Mouse (Mus musculus) erythroblast, embryonic 14.5 days (primary cell): ENCODE data around the gene Rbms3. TPM values are rescaled to one million over a fixed set of nuclear protein-coding genes. Genes with fewer than 3 reads are reported as not detected.

Source experiments
- H3K27me3 ChIP-seq: 2 replicates; pipeline ENCODE4 v1.6.1; 2012; ENCODE audit warnings: inconsistent platforms; ENCODE audit not compliant: control insufficient read depth
- H3K36me3 ChIP-seq: 2 replicates; pipeline ENCODE4 v1.6.1; 2012; ENCODE audit warnings: mild to moderate bottlenecking, inconsistent platforms; ENCODE audit not compliant: control insufficient read depth
- H3K4me1 ChIP-seq: 2 replicates; pipeline ENCODE4 v1.6.1; 2012; ENCODE audit warnings: inconsistent platforms; ENCODE audit not compliant: control insufficient read depth
- H3K4me3 ChIP-seq: replicated peaks from 2 replicates; pipeline ENCODE3; 2012; ENCODE audit warnings: moderate library complexity, mild to moderate bottlenecking, inconsistent platforms
- H3K9me3 ChIP-seq: 2 replicates; pipeline ENCODE4 v1.6.1; 2012; ENCODE audit warnings: low read length, inconsistent platforms, mixed read lengths; ENCODE audit not compliant: control insufficient read depth
- GATA1 ChIP-seq: IDR thresholded peaks from 2 replicates; pipeline ENCODE4 v1.6.1; 2012; ENCODE audit warnings: low read length, inconsistent platforms, mixed read lengths
- TAL1 ChIP-seq: IDR thresholded peaks from 3 replicates; pipeline ENCODE4 v1.6.1; 2012; ENCODE audit warnings: low read length, inconsistent platforms, mixed read lengths
- polyA plus RNA-seq: library from polyadenylated mRNA; stranded (reverse); fragments of >175 nt; gene quantifications from 2 replicates; pipeline ENCODE4 v1.2.3, GENCODE M21; 2012

Gene Rbms3
- not detected in 2 replicates for polyA plus RNA-seq

DNA sequence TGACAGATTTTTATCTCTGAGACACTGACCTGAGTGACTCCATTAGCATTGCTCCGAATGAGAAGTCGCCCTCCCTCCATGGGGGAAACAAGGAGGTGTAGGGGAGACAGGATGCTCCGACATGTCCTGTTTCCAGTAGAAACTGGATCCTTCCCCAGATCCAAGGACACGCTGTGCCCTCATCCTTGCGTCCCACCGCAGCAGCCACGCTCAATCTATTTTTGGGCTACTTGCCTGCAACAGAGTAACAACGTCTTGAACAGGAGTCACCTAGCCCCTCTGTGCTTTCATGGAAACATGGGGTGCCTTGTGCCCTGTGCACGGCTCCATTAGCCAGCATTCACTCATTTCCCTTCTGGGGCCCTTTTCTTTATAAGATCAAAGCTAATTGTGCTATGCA is at the start of gene Rbms3:
TSS of gene Rbms3 (minus strand) at position 143 of the 400 bp plus-strand sequence.
- H3K36me3 ChIP-seq = no peaks in the 10 kb centered on the region
- no peaks in the 10 kb centered on the region for H3K4me1 ChIP-seq
- no peaks in the 10 kb centered on the region for H3K27me3 ChIP-seq
- TF ChIP-seq GATA1 (no peak), TAL1 (no peak)
- no peak within 1 kb of the TSS for H3K4me3 ChIP-seq
- peaks cover 36% of the 10 kb centered on the region for H3K9me3 ChIP-seq

GRCm38 (mm10) chr9:117673311-117673710 is 43.6 kb upstream of the Rbms3 start:
- TF ChIP-seq TAL1 (no peak), GATA1 (no peak)
- no peaks in the 10 kb centered on the region for H3K4me1 ChIP-seq
- H3K9me3 ChIP-seq = peaks cover 42% of the 10 kb centered on the region
- H3K27me3 ChIP-seq = no peaks in the 10 kb centered on the region
- H3K4me3 ChIP-seq = no peak overlapping the region
- no peaks in the 10 kb centered on the region for H3K36me3 ChIP-seq

DNA sequence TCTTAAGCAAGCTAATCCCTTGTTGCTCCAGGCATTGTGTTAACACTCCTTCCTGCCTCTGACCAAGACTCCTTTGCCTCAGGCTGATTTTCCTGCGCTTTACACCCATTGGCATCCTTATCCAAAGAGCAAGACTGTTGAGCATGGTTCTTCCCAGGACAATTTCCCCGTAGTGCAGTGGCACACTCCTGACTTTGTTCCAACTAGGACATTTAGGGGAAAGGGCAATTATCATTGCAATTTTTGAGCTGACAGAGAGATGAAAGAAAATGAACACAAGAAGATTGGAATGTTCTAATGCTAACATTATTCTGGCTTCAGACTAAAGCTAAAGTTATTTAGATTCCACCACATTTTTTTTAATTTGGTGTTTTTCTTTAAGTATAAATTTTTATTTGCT is 24.9 kb upstream of the Rbms3 start:
- Histone ChIP-seq H3K9me3 (peaks cover 27% of the 10 kb centered on the region), H3K4me3 (no peak overlapping the region), H3K4me1 (no peaks in the 10 kb centered on the region), H3K27me3 (no peaks in the 10 kb centered on the region), H3K36me3 (no peaks in the 10 kb centered on the region)
- TF ChIP-seq TAL1 (no peak), GATA1 (no peak)

GRCm38 (mm10) chr9:117653641-117654040 is 23.9 kb upstream of the Rbms3 start:
- H3K9me3 ChIP-seq = peaks cover 27% of the 10 kb centered on the region
- H3K27me3 ChIP-seq = no peaks in the 10 kb centered on the region
- H3K4me1 ChIP-seq = no peaks in the 10 kb centered on the region
- TF ChIP-seq TAL1 = no peak
- TF ChIP-seq GATA1 = no peak
- H3K36me3 ChIP-seq = no peaks in the 10 kb centered on the region
- H3K4me3 ChIP-seq = no peak overlapping the region

- peaks cover 27% of the 10 kb centered on the region for H3K9me3 ChIP-seq
- no peaks in the 10 kb centered on the region for H3K27me3 ChIP-seq
- TF ChIP-seq TAL1 (no peak), GATA1 (no peak)
- no peaks in the 10 kb centered on the region for H3K36me3 ChIP-seq
- no peak overlapping the region for H3K4me3 ChIP-seq
- H3K4me1 ChIP-seq = no peaks in the 10 kb centered on the region
Observed at GRCm38 (mm10) chr9:117646131-117646530, 16.4 kb upstream of the Rbms3 start.

- H3K27me3 ChIP-seq = no peaks in the 10 kb centered on the region
- TF ChIP-seq TAL1 (no peak), GATA1 (no peak)
- no peaks in the 10 kb centered on the region for H3K4me1 ChIP-seq
- no peak overlapping the region for H3K4me3 ChIP-seq
- H3K9me3 ChIP-seq = peaks cover 38% of the 10 kb centered on the region
- no peaks in the 10 kb centered on the region for H3K36me3 ChIP-seq
Observed at GRCm38 (mm10) chr9:117641090-117641782, 11.5 kb upstream of the Rbms3 start.

- Histone ChIP-seq H3K4me3 (no peak overlapping the region), H3K9me3 (peaks cover 39% of the 10 kb centered on the region)
- TF ChIP-seq TAL1 = no peak
- TF ChIP-seq GATA1 = no peak
Observed at GRCm38 (mm10) chr9:117638623-117639185, 9.0 kb upstream of the Rbms3 start.

GRCm38 (mm10) chr9:117636492-117636891 is 6.8 kb upstream of the Rbms3 start:
- no peaks in the 10 kb centered on the region for H3K27me3 ChIP-seq
- peaks cover 46% of the 10 kb centered on the region for H3K9me3 ChIP-seq
- no peaks in the 10 kb centered on the region for H3K4me1 ChIP-seq
- H3K36me3 ChIP-seq = no peaks in the 10 kb centered on the region
- TF ChIP-seq TAL1 = no peak
- no peak for TF ChIP-seq GATA1
- no peak overlapping the region for H3K4me3 ChIP-seq

More at GRCm38 (mm10) chr9:117638623-117639185, 9.0 kb upstream of the Rbms3 start:
- Histone ChIP-seq H3K36me3 (no peaks in the 10 kb centered on the region), H3K4me1 (no peaks in the 10 kb centered on the region), H3K27me3 (no peaks in the 10 kb centered on the region)

- Histone ChIP-seq H3K4me1 (no peaks in the 10 kb centered on the region), H3K36me3 (no peaks in the 10 kb centered on the region), H3K4me3 (no peak overlapping the region), H3K9me3 (peaks cover 40% of the 10 kb centered on the region), H3K27me3 (no peaks in the 10 kb centered on the region)
- no peak for TF ChIP-seq TAL1
- no peak for TF ChIP-seq GATA1
Observed at GRCm38 (mm10) chr9:117627173-117627572, 2.5 kb downstream of the Rbms3 start.
